Mouse (Mus musculus) spleen, postnatal 10 days (tissue): Measurements from ENCODE around the gene Car5b.
A peak's percentile ranks its signal among the peaks of the same experiment; 100 is the strongest.

Experiments used
- DNase-seq, 2 experiments: peaks; one replicate each; pipeline ENCODE4 v3.0.0; 2021 to 2022; ENCODE audit warnings: low spot score in 2 of 2

Gene Car5b

GRCm38 (mm10) chrX:164027607-164028289, at the start of gene Car5b:
Car5b (minus strand) TSS chrX:164027997.
- DNase-seq = peak; percentile 64 to 88

DNA sequence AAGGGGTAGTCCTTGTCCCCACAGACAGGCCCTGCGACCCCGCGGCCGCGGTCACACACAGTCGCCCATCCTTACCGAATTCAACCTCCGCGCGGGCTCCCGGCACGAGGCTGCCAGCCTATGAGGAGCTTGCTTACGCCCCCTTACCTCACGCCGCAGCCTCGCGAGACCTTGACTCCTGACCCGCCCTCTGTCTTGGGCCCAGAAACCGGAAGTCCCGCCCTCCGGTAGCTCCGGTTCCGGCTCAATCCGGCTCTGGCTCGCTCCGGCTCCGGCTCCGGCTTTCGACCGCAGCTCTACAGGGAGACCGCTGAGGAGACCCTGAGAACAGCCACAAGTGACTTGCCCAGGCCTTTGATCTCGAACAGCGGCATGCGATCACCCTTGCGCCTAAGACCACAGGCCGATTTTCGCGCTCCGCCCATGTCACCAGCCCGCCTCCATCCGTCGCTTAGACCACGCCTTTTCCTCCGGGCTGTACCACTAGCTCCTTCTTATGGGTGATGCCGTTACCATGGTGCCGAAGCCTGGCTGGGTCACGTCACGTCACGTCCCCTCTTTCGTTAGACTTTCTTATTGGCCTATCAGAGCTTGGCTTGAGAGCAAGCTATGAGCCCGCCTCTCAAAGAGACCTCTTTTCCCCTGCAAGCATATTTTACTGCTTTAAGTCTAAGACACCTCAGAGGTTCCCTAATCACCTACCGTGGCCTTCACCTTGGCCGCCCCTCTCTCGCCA, 48.4 kb upstream of the Car5b start, which contains the start of gene Siah1b:
TSS of gene Siah1b (minus strand) at position 454 of the 736 bp plus-strand sequence.
- DNase-seq = peak; percentile 87 to 95

GRCm38 (mm10) chrX:164068968-164069367, 41.2 kb upstream of the Car5b start:
- no peak for DNase-seq

- DNase-seq = peak; percentile 32 to 81
Measured at GRCm38 (mm10) chrX:164066185-164066584, 38.4 kb upstream of the Car5b start.

- DNase-seq = no peak
Measured at GRCm38 (mm10) chrX:164059070-164059469, 31.3 kb upstream of the Car5b start.

DNA sequence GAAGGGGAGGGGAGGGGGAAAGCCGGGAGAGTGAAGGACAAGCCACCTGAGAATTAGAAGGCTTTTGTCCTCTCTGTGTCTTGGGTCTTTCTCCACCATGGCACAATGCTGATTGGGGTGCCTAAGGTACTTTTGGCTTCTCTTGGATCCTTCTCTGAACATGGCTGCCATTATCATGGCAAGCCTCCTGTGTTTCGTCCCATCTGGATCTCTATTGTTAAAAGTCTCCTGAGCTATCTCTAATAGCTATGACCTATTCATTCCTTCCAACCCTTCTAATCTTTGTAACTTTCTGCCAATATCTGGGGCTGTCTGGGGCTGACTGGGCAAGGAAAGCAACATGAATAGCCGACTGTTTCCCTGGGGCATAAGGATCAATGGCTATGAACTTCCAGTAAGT, 30.7 kb upstream of the Car5b start:
- no peak for DNase-seq

GRCm38 (mm10) chrX:164055726-164056125, 27.9 kb upstream of the Car5b start:
- no peak for DNase-seq

DNA sequence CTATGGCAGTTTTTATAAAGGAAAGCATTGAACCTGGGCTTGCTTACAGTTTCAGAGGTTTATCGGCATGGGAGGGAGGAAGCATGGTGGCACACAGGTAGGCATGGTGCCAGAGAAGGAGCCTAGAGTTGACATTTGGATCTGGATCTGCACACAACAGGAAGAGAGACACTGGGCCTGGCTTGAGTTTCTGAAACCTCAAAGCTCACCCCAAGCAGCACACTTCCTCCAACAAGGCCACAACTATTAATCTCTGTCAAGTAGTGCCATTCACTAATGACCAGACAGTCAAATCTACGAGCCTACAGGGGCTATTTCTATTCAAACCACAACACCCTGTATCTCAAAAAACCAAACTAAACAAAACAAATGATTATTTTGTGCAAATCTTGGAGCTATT, 18.9 kb upstream of the Car5b start:
- DNase-seq = no peak

DNA sequence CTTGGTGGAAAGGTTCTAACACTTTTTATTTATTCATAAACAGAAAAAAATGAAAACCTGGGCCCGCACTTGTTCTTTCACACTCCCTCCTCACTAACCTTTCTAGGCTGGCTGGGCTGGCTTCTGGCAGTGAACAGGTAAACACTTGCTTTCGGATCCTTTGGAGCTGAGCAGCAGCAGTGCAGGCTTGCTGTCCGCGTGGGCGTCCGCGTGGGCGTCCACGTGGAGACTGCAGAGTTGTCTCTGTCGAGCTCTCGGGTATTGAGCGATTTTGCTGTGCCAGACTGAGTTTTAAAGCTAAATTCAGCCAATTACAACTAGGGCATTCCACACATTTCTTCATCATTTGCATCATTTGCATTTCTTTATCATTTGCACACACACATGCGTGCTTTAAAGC, 14.3 kb upstream of the Car5b start:
- no peak for DNase-seq

- no peak for DNase-seq
Measured at GRCm38 (mm10) chrX:164038882-164039281, 11.1 kb upstream of the Car5b start.

- DNase-seq = no peak
Measured at GRCm38 (mm10) chrX:164035931-164036330, 8.1 kb upstream of the Car5b start.

DNA sequence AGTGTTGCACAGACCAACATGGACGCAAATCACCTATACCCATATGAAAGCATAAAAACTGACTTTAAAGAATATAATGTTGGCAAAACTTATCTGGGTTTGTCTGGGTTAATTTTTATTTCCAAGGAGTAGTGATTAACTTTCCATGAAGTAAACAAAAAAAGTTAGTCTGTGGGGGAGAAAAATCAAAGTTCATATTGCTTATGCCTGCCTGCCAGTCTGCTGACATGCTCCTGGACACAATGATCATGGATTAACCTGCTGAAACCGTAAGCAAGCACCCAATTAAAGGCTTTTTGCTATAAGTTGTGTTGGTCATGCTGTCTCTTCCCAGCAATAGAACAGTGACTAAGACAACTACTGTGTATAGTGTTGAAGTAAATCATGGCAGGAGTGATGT, 7.6 kb upstream of the Car5b start:
- DNase-seq = no peak

DNA sequence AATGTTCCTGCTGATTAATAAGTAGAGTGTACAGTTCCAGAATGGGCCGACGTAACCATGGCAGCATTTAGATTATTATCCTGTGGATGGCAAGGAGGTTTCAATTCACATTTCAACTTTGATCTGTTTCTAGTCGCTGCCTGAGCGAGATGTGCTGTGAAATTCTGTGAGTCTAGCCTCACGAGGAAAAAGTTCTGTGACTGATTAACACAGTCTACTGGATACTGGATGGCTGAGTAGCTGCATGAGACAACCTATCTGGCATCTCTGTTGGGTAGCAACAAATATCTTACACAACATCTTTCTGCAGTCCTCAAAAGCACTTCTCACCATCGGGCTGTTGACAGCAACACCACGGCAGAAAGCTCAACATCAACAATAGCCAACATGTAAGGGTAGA, 4.7 kb upstream of the Car5b start:
- no peak for DNase-seq

DNA sequence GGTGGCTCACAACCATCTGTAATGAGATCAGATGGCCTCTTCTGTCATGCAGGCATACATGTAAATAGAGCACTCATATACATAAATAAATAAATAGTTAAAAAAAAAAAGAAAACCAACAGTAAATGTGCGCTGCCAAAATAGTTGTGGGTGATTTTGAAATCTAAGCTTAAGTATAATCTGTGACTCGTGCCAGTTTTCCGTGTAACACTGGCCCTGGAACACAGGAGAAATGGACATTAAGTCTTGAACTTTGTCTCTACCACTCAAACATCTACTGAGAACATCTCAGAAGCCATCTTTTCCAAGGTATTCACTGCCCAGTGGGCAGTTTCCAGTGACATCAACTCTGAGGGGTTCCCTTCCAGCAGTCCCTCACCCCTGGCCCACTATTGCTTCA, 12.2 kb downstream of the Car5b start:
- no peak for DNase-seq

GRCm38 (mm10) chrX:164014956-164015355, 12.8 kb downstream of the Car5b start:
- no peak for DNase-seq

GRCm38 (mm10) chrX:164013318-164013717, 14.5 kb downstream of the Car5b start:
- no peak for DNase-seq

GRCm38 (mm10) chrX:164004809-164005208, 23.0 kb downstream of the Car5b start:
- DNase-seq = no peak

- DNase-seq = peak in 1 of 2 experiments; percentile 12
Measured at GRCm38 (mm10) chrX:163999848-164000247, 27.9 kb downstream of the Car5b start.

DNA sequence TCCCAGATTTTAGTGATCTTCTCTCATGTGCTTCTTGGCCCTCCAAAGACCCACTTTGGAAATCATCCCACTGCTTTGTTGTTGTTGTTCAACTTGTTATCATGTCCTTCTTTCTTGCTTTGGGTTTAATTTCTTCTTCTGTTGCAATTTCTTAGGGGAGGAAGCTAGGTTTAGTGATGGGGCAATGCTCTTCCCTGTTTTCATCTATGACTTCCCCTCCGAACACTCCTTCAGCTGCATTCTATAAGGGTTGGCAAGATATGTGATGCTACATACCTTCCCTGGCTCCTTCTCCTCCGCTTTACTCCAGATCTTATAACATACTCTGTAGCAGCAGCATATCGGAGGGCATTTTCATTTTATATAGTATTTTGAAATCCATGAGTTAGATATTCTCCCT, 31.0 kb downstream of the Car5b start:
- DNase-seq = no peak

GRCm38 (mm10) chrX:163987718-163988374, 40.0 kb downstream of the Car5b start:
- DNase-seq = no peak

- no peak for DNase-seq
Measured at GRCm38 (mm10) chrX:163982129-163982528, 45.7 kb downstream of the Car5b start.

- no peak for DNase-seq
Measured at GRCm38 (mm10) chrX:163981500-163981899, 46.3 kb downstream of the Car5b start.

DNA sequence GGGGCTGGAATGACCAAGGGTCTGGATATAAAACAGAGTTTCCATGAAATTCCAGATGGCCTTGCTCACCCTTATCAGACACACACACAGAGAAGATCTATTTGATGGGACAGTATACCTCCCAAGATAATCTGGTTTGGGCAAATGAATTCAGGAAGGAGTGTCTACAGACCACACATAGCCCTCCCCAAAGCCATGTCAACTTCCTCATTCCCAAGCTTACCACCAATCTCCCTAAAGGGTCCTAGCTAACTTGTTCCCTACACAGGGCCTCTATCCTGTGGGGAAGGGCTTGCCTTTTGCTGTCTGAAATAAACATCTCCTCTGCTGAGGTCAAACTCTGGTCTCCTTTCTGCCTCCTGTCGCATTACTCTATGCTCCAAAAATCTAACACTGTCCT, 46.7 kb downstream of the Car5b start:
- DNase-seq = no peak
